Mouse (Mus musculus) megakaryocyte-erythroid progenitor cell, adult 5-6 weeks (primary cell): ENCODE measurements around the gene Ccr4. TPM values are rescaled to one million over a fixed set of nuclear protein-coding genes. Genes with fewer than 3 reads are reported as not detected.

Source experiments
- ATAC-seq: replicated peaks from 2 replicates; pipeline ENCODE4 v1.8.0; 2016; ENCODE audit warnings: mild to moderate bottlenecking, inconsistent platforms; ENCODE audit not compliant: severe bottlenecking, poor library complexity, low FRiP score, low TSS enrichment
- total RNA-seq, 2 experiments: library from RNA; stranded (forward) in 1 of 2; stranded (reverse) in 1 of 2; fragments of 200-1000, 215-1000 nt in 1 of 2; fragments of >200 nt in 1 of 2; fragmentation: Nextera tagmentation in 1 of 2; gene quantifications; 2 replicates each; pipeline ENCODE4 v1.2.3; 2014 to 2017

The Ccr4 gene
- total RNA-seq, 2 experiments from 2014 or later, result not detected

- no peak for ATAC-seq
Observed at GRCm38 (mm10) chr9:114486808-114487207, 17.9 kb downstream of the Ccr4 start.

GRCm38 (mm10) chr9:114484771-114485170 is 19.9 kb downstream of the Ccr4 start:
- ATAC-seq, result no peak

GRCm38 (mm10) chr9:114480940-114481339 is 23.8 kb downstream of the Ccr4 start:
- ATAC-seq, result no peak

GRCm38 (mm10) chr9:114477019-114477418 is 27.7 kb downstream of the Ccr4 start:
- ATAC-seq, result no peak

- no peak for ATAC-seq
Observed at GRCm38 (mm10) chr9:114471892-114472291, 32.8 kb downstream of the Ccr4 start.

- ATAC-seq, result no peak
Observed at GRCm38 (mm10) chr9:114468701-114469100, 36.0 kb downstream of the Ccr4 start.

GRCm38 (mm10) chr9:114468217-114468616 is 36.5 kb downstream of the Ccr4 start:
- ATAC-seq, result no peak

- peak; percentile 33; the same call in 1 of the 2 replicates for ATAC-seq
Observed at GRCm38 (mm10) chr9:114466871-114467270, 37.8 kb downstream of the Ccr4 start.

- ATAC-seq, result no peak
Observed at GRCm38 (mm10) chr9:114465442-114465841, 39.3 kb downstream of the Ccr4 start.

GRCm38 (mm10) chr9:114462569-114462968 is 42.1 kb downstream of the Ccr4 start:
- no peak for ATAC-seq

GRCm38 (mm10) chr9:114458436-114458835 is 46.3 kb downstream of the Ccr4 start:
- no peak for ATAC-seq

- no peak for ATAC-seq
Observed at GRCm38 (mm10) chr9:114455420-114455819, 49.3 kb downstream of the Ccr4 start.

GRCm38 (mm10) chr9:114452418-114452817 is 52.3 kb downstream of the Ccr4 start:
- ATAC-seq, result no peak

GRCm38 (mm10) chr9:114451615-114452014 is 53.1 kb downstream of the Ccr4 start:
- ATAC-seq, result no peak

- peak; percentile 53; the same call in 1 of the 2 replicates for ATAC-seq
Observed at GRCm38 (mm10) chr9:114449120-114449754, 55.5 kb downstream of the Ccr4 start.

GRCm38 (mm10) chr9:114448700-114449099 is 56.0 kb downstream of the Ccr4 start:
- no peak for ATAC-seq

- no peak for ATAC-seq
Observed at GRCm38 (mm10) chr9:114446887-114447286, 57.8 kb downstream of the Ccr4 start.

GRCm38 (mm10) chr9:114443351-114443750 is 61.4 kb downstream of the Ccr4 start:
- ATAC-seq, result no peak

GRCm38 (mm10) chr9:114442893-114443292 is 61.8 kb downstream of the Ccr4 start:
- no peak for ATAC-seq

GRCm38 (mm10) chr9:114442225-114442624 is 62.5 kb downstream of the Ccr4 start:
- ATAC-seq, result no peak

- ATAC-seq, result 0 out of 2 replicates have a peak, but pooled peaks have one; percentile 20
Observed at GRCm38 (mm10) chr9:114440548-114440947, 64.2 kb downstream of the Ccr4 start.
